Mouse (Mus musculus): ENCODE data around the gene Aamp. TPM values are rescaled to one million over a fixed set of nuclear protein-coding genes. Genes with fewer than 3 reads are reported as not detected.

The Aamp gene
- total RNA-seq, 2 experiments from 2014 or later = 175 to 177 TPM

- peak in 1 of 2 experiments; percentile 41 for DNase-seq (ENCODE audit: low spot score in 2 of 2)
Observed at GRCm38 (mm10) chr1:74283686-74284463, 663 bp downstream of the Aamp start.

DNA sequence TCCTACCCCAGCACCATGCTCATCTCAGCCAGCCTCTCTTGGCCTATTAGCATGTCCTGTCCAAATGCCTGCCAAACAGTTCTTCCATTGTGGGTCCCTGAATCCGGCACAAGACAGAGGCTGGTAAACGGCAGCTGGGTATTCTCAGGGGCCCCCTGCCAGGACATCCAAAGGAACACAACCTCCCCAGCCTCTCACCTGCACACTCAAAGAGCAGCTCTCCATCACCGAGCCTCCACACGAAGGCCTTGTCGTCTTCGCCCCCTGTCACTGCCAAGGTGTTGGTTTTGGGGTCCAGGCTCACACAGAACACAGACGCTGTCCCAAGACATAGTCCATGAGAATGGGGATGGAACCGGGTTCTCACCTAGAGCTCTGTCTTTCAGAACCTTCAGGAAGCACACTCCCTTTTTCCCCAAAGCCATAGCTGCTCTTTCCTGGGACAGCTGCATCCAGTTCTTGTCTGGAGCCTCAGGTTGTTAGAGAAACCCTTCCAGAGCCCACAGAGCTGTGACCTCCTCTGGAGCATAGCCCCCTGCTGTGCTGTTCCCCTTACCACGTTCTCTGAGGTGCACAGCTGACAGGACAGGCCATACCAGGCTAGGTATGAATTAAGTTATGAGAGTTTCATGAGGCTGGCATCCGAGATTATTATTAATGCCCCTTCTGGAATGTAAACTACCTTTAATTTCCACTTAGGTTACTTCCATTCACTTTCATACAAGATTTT lies 1.5 kb downstream of the Aamp start:
- DNase-seq (ENCODE audit: low spot score in 2 of 2) = no peak

GRCm38 (mm10) chr1:74281886-74282285 lies 2.7 kb downstream of the Aamp start:
- DNase-seq (ENCODE audit: low spot score in 2 of 2) = no peak

GRCm38 (mm10) chr1:74281372-74281771 lies 3.2 kb downstream of the Aamp start:
- no peak for DNase-seq (ENCODE audit: low spot score in 2 of 2)

DNA sequence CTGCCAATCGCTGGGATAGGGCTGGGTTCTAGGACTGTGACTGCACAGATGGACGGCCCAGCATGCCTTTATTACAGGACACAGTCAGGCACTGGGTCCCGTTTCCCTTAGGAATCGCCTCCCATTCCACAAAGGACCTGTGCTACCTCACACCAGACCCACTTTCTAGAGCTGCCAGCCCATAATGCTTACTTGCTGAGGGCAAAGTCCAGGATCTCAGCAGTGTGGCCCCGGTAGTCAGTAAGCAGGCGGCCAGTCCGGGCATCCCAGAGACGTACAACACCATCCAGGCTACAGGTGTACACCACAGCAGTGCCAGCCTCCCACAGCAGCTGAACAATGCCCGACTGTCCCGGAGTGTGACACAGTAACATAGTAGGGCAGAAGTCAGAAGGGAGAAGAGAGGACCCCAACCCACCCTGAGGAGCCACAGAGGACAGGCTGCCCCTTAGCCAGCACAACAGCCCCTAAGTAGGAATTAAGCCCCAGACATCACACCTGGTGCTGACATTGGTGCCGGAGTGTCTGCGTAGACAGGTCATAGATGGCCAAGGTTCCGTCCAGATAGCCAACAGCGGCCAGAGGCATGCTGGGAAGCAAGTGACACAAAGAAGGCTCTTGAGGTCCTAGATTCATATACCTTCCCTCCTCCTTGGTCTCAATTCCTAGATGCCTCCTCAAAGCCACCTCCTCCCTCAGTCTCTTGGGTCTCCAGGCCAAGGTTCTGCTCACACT lies 3.8 kb downstream of the Aamp start:
- no peak for DNase-seq (ENCODE audit: low spot score in 2 of 2)

DNA sequence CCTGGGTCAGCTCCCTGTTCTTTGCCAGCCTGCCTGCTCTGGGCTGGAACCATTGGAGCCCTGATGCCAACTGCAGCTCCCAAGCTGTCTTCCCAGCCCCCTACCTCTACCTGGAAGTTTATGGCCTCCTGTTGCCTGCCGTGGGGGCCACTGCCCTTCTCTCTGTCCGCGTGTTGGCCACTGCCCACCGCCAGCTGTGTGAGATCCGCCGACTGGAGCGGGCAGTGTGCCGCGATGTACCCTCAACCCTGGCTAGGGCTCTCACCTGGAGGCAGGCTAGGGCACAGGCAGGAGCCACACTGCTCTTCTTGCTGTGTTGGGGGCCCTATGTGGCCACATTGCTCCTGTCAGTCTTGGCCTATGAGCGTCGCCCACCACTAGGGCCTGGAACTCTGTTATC lies 5.5 kb downstream of the Aamp start:
- no peak for DNase-seq (ENCODE audit: low spot score in 2 of 2)

- no peak for DNase-seq (ENCODE audit: low spot score in 2 of 2)
Observed at GRCm38 (mm10) chr1:74278538-74278937, 6.0 kb downstream of the Aamp start, which contains the start of gene Gpbar1. TSS of gene Gpbar1 (plus strand) at chr1:74278550.

DNA sequence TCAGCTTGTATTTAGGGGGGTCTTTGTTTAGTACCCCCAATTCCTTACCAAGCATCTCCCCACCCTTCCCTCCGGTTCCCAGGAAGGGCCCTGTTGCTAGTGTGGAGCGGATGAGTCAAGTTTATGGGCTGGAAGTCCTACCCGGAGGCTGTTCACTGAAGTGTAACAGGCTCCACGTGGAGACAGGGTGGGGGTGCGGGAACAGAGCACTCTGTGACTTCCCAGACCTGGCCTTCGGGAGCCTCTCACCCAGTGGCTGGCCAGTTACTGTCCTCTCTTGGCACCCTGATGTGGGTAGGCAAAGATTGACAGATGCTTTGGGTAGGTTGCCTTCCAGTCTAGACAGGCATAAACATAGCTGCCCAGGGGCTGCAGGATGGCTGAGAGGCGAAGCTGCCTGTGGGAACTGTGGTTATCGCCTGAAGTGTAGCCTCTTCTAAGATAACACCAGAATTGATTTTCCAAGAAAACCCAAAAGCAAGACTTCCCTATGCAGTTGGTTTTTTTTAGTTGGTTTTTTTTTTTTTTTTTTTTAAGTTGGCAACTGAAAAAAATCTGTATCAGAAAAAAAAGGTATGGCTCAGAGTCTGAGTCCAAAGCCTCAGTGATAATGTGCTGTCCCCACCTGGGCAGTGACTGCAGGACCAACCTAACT lies 6.5 kb downstream of the Aamp start:
- no peak for DNase-seq (ENCODE audit: low spot score in 2 of 2)

DNA sequence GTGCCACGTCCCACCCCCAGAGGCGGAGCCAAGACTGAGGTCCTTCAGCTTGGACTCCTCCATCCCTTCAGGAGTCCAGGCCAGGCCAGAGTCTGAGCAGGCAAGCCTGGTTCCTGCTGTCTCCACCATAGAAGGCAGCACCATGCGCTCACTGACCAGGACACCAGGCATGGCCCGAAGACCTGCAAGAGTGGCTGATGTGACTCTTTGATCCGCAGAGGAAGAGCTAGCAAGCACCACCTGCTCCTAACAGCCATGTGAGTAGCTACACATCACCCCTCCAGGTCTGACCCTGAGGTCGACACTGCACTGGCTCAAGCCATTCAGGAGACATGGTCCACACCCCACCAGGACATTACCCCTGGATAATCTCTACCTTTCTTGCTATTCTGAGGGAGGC lies 7.5 kb downstream of the Aamp start:
- no peak for DNase-seq (ENCODE audit: low spot score in 2 of 2)

- DNase-seq (ENCODE audit: low spot score in 2 of 2) = no peak
Observed at GRCm38 (mm10) chr1:74275015-74275414, 9.5 kb downstream of the Aamp start.

GRCm38 (mm10) chr1:74271659-74272058 lies 12.9 kb downstream of the Aamp start:
- DNase-seq (ENCODE audit: low spot score in 2 of 2) = no peak

- DNase-seq (ENCODE audit: low spot score in 2 of 2) = no peak
Observed at GRCm38 (mm10) chr1:74268750-74269149, 15.8 kb downstream of the Aamp start.

DNA sequence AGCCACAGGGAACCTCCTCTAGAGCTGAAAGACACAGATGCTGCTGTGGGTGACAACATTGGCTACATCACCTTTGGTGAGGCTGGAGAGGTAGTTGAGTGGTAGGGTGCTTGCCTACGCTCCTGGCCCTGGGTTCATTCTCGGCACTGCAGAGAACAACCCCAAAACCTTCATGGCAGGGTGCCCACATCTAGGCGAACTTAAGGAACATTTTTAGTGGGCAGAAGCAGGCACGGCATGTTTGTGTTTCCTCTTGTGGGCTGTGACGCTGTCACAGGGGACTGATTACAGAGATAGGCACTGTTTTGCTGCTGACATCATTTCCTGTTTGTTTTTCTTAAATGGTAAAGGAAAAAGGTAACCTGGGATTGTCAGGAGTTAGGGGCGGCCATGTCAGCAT lies 22.0 kb downstream of the Aamp start:
- DNase-seq (ENCODE audit: low spot score in 2 of 2) = no peak

- no peak for DNase-seq (ENCODE audit: low spot score in 2 of 2)
Observed at GRCm38 (mm10) chr1:74256782-74257181, 27.8 kb downstream of the Aamp start.

DNA sequence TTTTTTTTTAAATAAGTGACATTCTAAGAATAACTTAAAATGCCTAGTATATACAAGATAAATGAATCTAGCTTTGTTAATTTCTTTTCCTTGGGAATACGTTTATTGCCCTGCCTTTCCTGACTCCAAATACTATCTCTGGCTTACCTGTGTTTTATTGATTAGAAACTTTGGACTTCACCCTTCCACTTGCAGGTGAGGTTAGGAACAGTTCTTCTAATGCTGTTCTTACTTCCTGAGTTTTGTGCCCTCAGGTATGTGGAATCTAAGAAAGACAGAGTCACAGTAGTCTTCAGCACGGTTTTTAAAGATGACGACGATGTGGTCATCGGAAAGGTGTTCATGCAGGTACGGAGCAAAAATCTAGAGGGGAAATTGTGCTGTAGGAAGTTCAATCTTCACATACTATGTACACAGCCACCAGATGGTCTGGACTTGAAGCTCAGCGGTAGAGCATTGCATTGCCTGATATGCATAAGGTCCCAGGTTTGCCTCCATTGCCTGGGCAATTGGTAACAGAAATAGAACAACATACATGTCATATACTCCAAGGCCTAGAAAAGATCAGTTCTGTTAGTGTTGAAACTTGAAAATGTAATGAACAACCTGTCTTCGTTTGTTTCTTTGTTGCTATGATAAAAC lies 28.7 kb downstream of the Aamp start:
- no peak for DNase-seq (ENCODE audit: low spot score in 2 of 2)

- DNase-seq (ENCODE audit: low spot score in 2 of 2) = no peak
Observed at GRCm38 (mm10) chr1:74250096-74250495, 34.4 kb downstream of the Aamp start.

DNA sequence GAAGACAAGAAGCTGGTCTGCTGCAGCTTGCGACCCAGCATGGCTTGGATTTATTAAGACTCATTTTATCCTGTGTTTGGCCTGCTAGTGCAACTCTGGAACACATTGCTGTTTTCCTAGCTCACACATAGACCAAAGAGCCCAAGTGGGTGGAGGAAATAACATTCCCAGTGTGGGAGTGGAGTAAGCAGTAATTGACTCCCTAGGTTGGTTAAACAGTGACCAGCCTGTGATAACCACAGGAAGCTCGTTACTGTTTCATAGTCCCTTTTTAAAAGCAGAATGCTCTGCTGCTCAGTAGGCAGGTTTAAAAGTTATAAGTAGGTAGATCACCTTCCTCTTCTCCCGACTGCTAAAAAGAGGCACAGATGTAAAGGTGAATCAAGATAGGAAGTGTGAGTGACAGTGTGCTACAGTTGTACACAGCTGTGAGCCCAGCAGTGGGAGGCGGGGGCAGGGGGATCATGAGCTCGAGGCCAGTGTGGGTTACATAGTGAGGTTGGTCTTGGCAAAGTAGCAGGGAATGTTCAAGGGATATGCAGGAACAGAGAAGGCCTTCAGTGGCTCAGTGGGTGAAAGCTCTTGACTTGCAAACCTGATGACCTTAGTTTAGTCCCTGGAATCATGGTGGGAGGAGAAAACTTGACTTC lies 35.1 kb downstream of the Aamp start:
- no peak for DNase-seq (ENCODE audit: low spot score in 2 of 2)

- DNase-seq (ENCODE audit: low spot score in 2 of 2) = no peak
Observed at GRCm38 (mm10) chr1:74248799-74249198, 35.7 kb downstream of the Aamp start.

DNA sequence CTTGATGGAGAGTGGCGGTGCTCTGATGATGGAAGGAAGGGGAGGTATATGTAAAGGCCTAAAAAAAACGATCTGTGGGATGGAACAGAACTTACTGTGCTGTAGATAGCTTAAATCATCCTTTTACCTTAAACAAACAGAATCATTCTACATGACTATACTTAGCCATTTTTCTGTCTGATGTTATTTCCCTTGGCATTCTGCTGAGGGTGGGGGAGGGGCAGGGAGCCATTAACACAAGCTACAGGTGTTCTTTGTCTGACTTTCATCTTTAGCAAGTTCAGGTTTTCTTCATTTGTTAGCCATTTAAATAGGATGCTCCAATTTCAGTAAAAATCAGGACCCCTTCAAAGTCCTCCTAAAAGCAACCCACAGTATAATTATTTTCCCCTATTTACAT lies 39.0 kb downstream of the Aamp start:
- no peak for DNase-seq (ENCODE audit: low spot score in 2 of 2)

DNA sequence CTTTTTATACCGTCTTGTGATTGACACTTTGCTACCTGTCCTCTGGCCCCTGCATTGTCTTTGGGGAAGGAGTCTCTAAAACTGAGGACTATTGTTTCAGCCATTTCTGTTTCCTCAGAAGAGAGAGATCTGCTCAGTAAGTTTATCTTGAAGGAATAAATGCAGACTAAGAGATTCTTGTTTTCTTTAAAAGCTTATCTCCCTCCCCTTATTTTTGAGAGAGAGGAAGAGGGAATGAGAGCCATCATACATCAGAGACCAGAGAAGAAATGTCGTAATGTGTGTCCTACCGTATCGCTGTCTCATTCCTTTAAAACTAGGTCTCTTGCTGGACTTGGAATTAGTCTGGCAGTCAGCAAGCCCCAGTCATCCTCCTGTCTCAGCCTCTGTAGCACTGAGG lies 43.7 kb downstream of the Aamp start:
- DNase-seq (ENCODE audit: low spot score in 2 of 2) = no peak

All from adrenal gland, postnatal 4 days (tissue).